Mouse (Mus musculus) CH12.LX (cell line): ENCODE measurements at regions not wholly inside any gene's neighbourhood (a gene's known extent, or its start where the extent isn't known, plus 50 kb on each side); places are given as distances from the start of the nearest gene placed in this dataset.

ENCODE experiments used
- DNase-seq: peaks from one replicate; pipeline ENCODE4 v3.0.0-alpha.2; 2013; ENCODE audit errors: extremely low read depth
- H3K27ac ChIP-seq: 2 replicates; pipeline ENCODE4 v1.5.1; 2012; ENCODE audit warnings: low read depth, mild to moderate bottlenecking, control low read depth, moderate library complexity; ENCODE audit not compliant: insufficient read depth
- H3K27me3 ChIP-seq: replicated peaks from 2 replicates; pipeline ENCODE3; 2012; ENCODE audit warnings: inconsistent platforms
- H3K36me3 ChIP-seq, 2 experiments: replicated peaks in 1 of 2; 2 replicates each; pipeline versions ENCODE3 to v1.6.1; 2012; ENCODE audit warnings: inconsistent platforms in 1 of 2, low read length in 1 of 2, mild to moderate bottlenecking in 1 of 2, mixed read lengths in 1 of 2, moderate library complexity in 1 of 2; ENCODE audit not compliant: control insufficient read depth in 1 of 2, insufficient read depth in 1 of 2
- H3K4me1 ChIP-seq, 2 experiments: 2 replicates each; pipeline ENCODE4 v1.6.1; 2012; ENCODE audit warnings: inconsistent platforms in 1 of 2, moderate library complexity in 1 of 2; ENCODE audit not compliant: insufficient read depth in 2 of 2, control insufficient read depth in 1 of 2
- H3K4me2 ChIP-seq: 2 replicates; pipeline ENCODE4 v1.6.1; 2012; ENCODE audit warnings: low read depth, mild to moderate bottlenecking, control low read depth; ENCODE audit not compliant: poor library complexity, insufficient read depth, severe bottlenecking
- H3K4me3 ChIP-seq, 3 experiments: fragments of 150-350 bp in 1 of 3; sonication (generic) in 1 of 3; replicated peaks in 1 of 3; 2 replicates each; pipeline versions ENCODE3 to v1.5.1; 2011 to 2012; ENCODE audit warnings: low read depth in 2 of 3, low read length in 2 of 3, mild to moderate bottlenecking in 2 of 3, moderate library complexity in 2 of 3, control low read depth in 1 of 3, improper control_type of control experiment in 1 of 3, inconsistent platforms in 1 of 3, mixed read lengths in 1 of 3; ENCODE audit not compliant: poor library complexity in 1 of 3
- H3K79me2 ChIP-seq: replicated peaks from 2 replicates; pipeline ENCODE4 v1.6.1; 2012; ENCODE audit warnings: mild to moderate bottlenecking, moderate library complexity; ENCODE audit not compliant: control insufficient read depth, poor library complexity, insufficient read depth, severe bottlenecking; ENCODE audit errors: extremely low read depth
- H3K9ac ChIP-seq: 2 replicates; pipeline ENCODE4 v1.6.1; 2012; ENCODE audit warnings: low read depth, mild to moderate bottlenecking, control low read depth, moderate library complexity; ENCODE audit not compliant: insufficient read depth
- H3K9me3 ChIP-seq: replicated peaks from 2 replicates; pipeline ENCODE3; 2012; ENCODE audit warnings: low read length, inconsistent platforms, mixed read lengths
- BHLHE40 ChIP-seq: IDR thresholded peaks from 2 replicates; pipeline ENCODE4 v1.6.1; 2011; ENCODE audit warnings: mild to moderate bottlenecking, low read depth, low read length, improper control_type of control experiment
- CHD1 ChIP-seq: IDR thresholded peaks from 2 replicates; pipeline ENCODE4 v1.6.1; 2012; ENCODE audit warnings: low read depth, low read length, improper control_type of control experiment, inconsistent platforms
- CTCF ChIP-seq, 2 experiments: IDR thresholded peaks in 1 of 2; conservative IDR thresholded peaks in 1 of 2; 2 replicates each; pipeline ENCODE4 v1.5.1; 2011 to 2012; ENCODE audit warnings: low read depth in 2 of 2, low read length in 2 of 2, improper control_type of control experiment in 1 of 2, inconsistent platforms in 1 of 2, mild to moderate bottlenecking in 1 of 2, moderate library complexity in 1 of 2
- ELF1 ChIP-seq: IDR thresholded peaks from 2 replicates; pipeline ENCODE4 v1.6.1; 2014; ENCODE audit warnings: low read depth, mild to moderate bottlenecking, inconsistent platforms, low read length, improper control_type of control experiment
- ETS1 ChIP-seq: conservative IDR thresholded peaks from 2 replicates; pipeline ENCODE4 v1.6.1; 2012; ENCODE audit warnings: low read depth, mild to moderate bottlenecking, inconsistent platforms, low read length, improper control_type of control experiment, moderate library complexity
- GABPA ChIP-seq: IDR thresholded peaks from 2 replicates; pipeline ENCODE4 v1.6.1; 2012; ENCODE audit warnings: low read depth, low read length, improper control_type of control experiment, inconsistent platforms; ENCODE audit not compliant: insufficient replicate concordance
- JUN ChIP-seq: IDR thresholded peaks from 2 replicates; pipeline ENCODE4 v1.6.1; 2011; ENCODE audit warnings: low read depth, mild to moderate bottlenecking, low read length, improper control_type of control experiment, moderate library complexity; ENCODE audit not compliant: insufficient read depth
- JUND ChIP-seq: conservative IDR thresholded peaks from 2 replicates; pipeline ENCODE4 v1.6.1; 2011; ENCODE audit warnings: low read depth, low read length, improper control_type of control experiment
- MAFK ChIP-seq: IDR thresholded peaks from 2 replicates; pipeline ENCODE4 v1.6.1; 2011; ENCODE audit warnings: low read length, improper control_type of control experiment; ENCODE audit not compliant: insufficient replicate concordance
- MAX ChIP-seq: IDR thresholded peaks from 2 replicates; pipeline ENCODE4 v1.6.1; 2011; ENCODE audit warnings: low read length, improper control_type of control experiment
- NELFE ChIP-seq: IDR thresholded peaks from 2 replicates; pipeline ENCODE4 v1.6.1; 2011; ENCODE audit warnings: low read depth, low read length, improper control_type of control experiment
- NRF1 ChIP-seq: IDR thresholded peaks from 2 replicates; pipeline ENCODE4 v1.6.1; 2014; ENCODE audit warnings: low read depth, mild to moderate bottlenecking, inconsistent platforms, low read length, improper control_type of control experiment, moderate library complexity
- PAX5 ChIP-seq: IDR thresholded peaks from 2 replicates; pipeline ENCODE4 v1.6.1; 2012; ENCODE audit warnings: low read length, inconsistent platforms, mixed read lengths
- POLR2A ChIP-seq: IDR thresholded peaks from 2 replicates; pipeline ENCODE4 v1.6.1; 2011; ENCODE audit warnings: low read depth, mild to moderate bottlenecking, improper control_type of control experiment, low read length
- POLR2AphosphoS2 ChIP-seq: IDR thresholded peaks from 2 replicates; pipeline ENCODE4 v1.6.1; 2011; ENCODE audit warnings: low read depth, low read length, improper control_type of control experiment
- RAD21 ChIP-seq: IDR thresholded peaks from 2 replicates; pipeline ENCODE4 v1.6.1; 2011; ENCODE audit warnings: low read depth, mild to moderate bottlenecking, low read length, improper control_type of control experiment, moderate library complexity
- RCOR1 ChIP-seq: conservative IDR thresholded peaks from 2 replicates; pipeline ENCODE4 v1.6.1; 2012; ENCODE audit warnings: low read depth, mild to moderate bottlenecking, inconsistent platforms, low read length, improper control_type of control experiment
- SIN3A ChIP-seq: IDR thresholded peaks from 2 replicates; pipeline ENCODE4 v1.6.1; 2012; ENCODE audit warnings: low read length, improper control_type of control experiment, inconsistent platforms
- TBP ChIP-seq: conservative IDR thresholded peaks from 2 replicates; pipeline ENCODE4 v1.6.1; 2011; ENCODE audit warnings: low read depth, low read length, improper control_type of control experiment
- UBTF ChIP-seq: IDR thresholded peaks from 2 replicates; pipeline ENCODE4 v1.6.1; 2012; ENCODE audit warnings: low read depth, mild to moderate bottlenecking, inconsistent platforms, low read length, improper control_type of control experiment, moderate library complexity
- USF1 ChIP-seq: IDR thresholded peaks from 2 replicates; pipeline ENCODE4 v1.6.1; 2014; ENCODE audit warnings: low read depth, mild to moderate bottlenecking, inconsistent platforms, low read length, improper control_type of control experiment
- USF2 ChIP-seq: conservative IDR thresholded peaks from 2 replicates; pipeline ENCODE4 v1.6.1; 2011; ENCODE audit warnings: low read depth, low read length, improper control_type of control experiment
- ZNF384 ChIP-seq: IDR thresholded peaks from 2 replicates; pipeline ENCODE4 v1.6.1; 2012; ENCODE audit warnings: low read depth, low read length, improper control_type of control experiment, inconsistent platforms
- dilution Hi-C: fragments of 300-500 bp; cut with MboI; formaldehyde crosslinking; loops from 2 replicates; pipeline ENCODE4 v1.14.3; 2020; ENCODE audit warnings: low sequenced_read_pairs; ENCODE audit not compliant: extremely low pct_unique_long_range_greater_than_20kb, extremely low pct_ligation_motif_present
- in situ Hi-C: fragments of 300-500 bp; cut with MboI; formaldehyde crosslinking; loops from 3 replicates; pipeline ENCODE4 v1.14.3; 2019; ENCODE audit warnings: low sequenced_read_pairs, low pct_ligation_motif_present, low pct_unique_long_range_greater_than_20kb, mixed read lengths

GRCm38 (mm10) chr12:107823768-107824394 is 179.5 kb downstream of the Bcl11b start:
- no peak overlapping the region for H3K4me2 ChIP-seq
- peaks cover 88% of the 10 kb centered on the region for H3K9me3 ChIP-seq
- H3K4me3 ChIP-seq = no peak overlapping the region
- no peaks in the 10 kb centered on the region for H3K79me2 ChIP-seq
- in situ Hi-C loops = no loop called here
- no peak for DNase-seq
- dilution Hi-C loops = no loop called here
- H3K9ac ChIP-seq = no peak overlapping the region
- no peak overlapping the region for H3K27ac ChIP-seq
- H3K36me3 ChIP-seq = no peaks in the 10 kb centered on the region
- no peaks in the 10 kb centered on the region for H3K4me1 ChIP-seq
- no peaks in the 10 kb centered on the region for H3K27me3 ChIP-seq
- no peak for TF ChIP-seq ETS1
- no peak for TF ChIP-seq RAD21
- TF ChIP-seq USF1 = no peak
- no peak for TF ChIP-seq POLR2A
- no peak for TF ChIP-seq CTCF (conservative IDR thresholded peaks at IDR 0.05 in 1 of 2, IDR thresholded peaks at IDR 0.05 in 1 of 2; ENCODE audit: low read depth in 2 of 2, low read length in 2 of 2)

GRCm38 (mm10) chr12:107825921-107826320 is 177.5 kb downstream of the Bcl11b start:
- in situ Hi-C loops = no loop called here

GRCm38 (mm10) chr12:107831400-107832128 is 171.8 kb downstream of the Bcl11b start:
- Histone ChIP-seq H3K9ac (no peak overlapping the region), H3K4me1 (no peaks in the 10 kb centered on the region), H3K27ac (no peak overlapping the region), H3K27me3 (no peaks in the 10 kb centered on the region), H3K4me2 (no peak overlapping the region), H3K79me2 (no peaks in the 10 kb centered on the region), H3K4me3 (no peak overlapping the region), H3K9me3 (peaks cover 92% of the 10 kb centered on the region), H3K36me3 (no peaks in the 10 kb centered on the region)
- in situ Hi-C loops (no loop called here), dilution Hi-C loops (no loop called here)
- DNase-seq = no peak
- TF ChIP-seq USF2 (no peak), CHD1 (no peak), ZNF384 (no peak), POLR2A (no peak), BHLHE40 (no peak), ELF1 (no peak), NELFE (no peak), NRF1 (no peak), TBP (no peak), JUN (no peak), UBTF (no peak), SIN3A (no peak), PAX5 (no peak), POLR2AphosphoS2 (no peak)

More at GRCm38 (mm10) chr12:107825921-107826320, 177.5 kb downstream of the Bcl11b start:
- Histone ChIP-seq H3K4me2 (no peak overlapping the region), H3K36me3 (no peaks in the 10 kb centered on the region), H3K27me3 (no peaks in the 10 kb centered on the region), H3K79me2 (no peaks in the 10 kb centered on the region), H3K27ac (no peak overlapping the region), H3K4me3 (no peak overlapping the region), H3K9ac (no peak overlapping the region), H3K9me3 (peaks cover 91% of the 10 kb centered on the region), H3K4me1 (no peaks in the 10 kb centered on the region)
- DNase-seq = no peak
- TF ChIP-seq RCOR1 (no peak), MAFK (no peak), UBTF (no peak), MAX (no peak), GABPA (no peak), ZNF384 (no peak), PAX5 (no peak), BHLHE40 (no peak), JUND (no peak)
- dilution Hi-C loops = no loop called here
